8 mouse cellular contexts compared by ENCODE assay signal in genomic region chr11:11831940-11832754, GRCm38 (mm10). TPM values are rescaled to one million over a fixed set of nuclear protein-coding genes. Genes with fewer than 3 reads are reported as not detected.
DNase-seq lines count a peak whose midpoint lies in the region; ATAC-seq and TF ChIP-seq lines count a peak whose summit lies in the region.

No protein-coding gene starts in this region.

- WGBS in heart, embryonic 13.5 days = 3% methylated on average over 6 of the region's 6 CpGs
- 5% methylated on average over 6 of the region's 6 CpGs for whole genome bisulfite sequencing in heart, embryonic 16.5 days
- WGBS in liver, embryonic 14.5 days (ENCODE audit: insufficient replicate concordance) = 17% methylated on average over 6 of the region's 6 CpGs

- H3K9ac ChIP-seq in heart, embryonic 13.5 days = peak overlapping the region; percentile 62
- H3K9ac ChIP-seq in heart, embryonic 16.5 days (ENCODE audit: low read length) = peak overlapping the region; percentile 68
- no peak overlapping the region for H3K9ac ChIP-seq in liver, embryonic 14.5 days (replicated peaks)

- no peaks in the 10 kb centered on the region for H3K9me3 ChIP-seq in heart, embryonic 13.5 days
- no peaks in the 10 kb centered on the region for H3K9me3 ChIP-seq in heart, embryonic 16.5 days (replicated peaks; ENCODE audit: control insufficient read depth, low read length)
- no peaks in the 10 kb centered on the region for H3K9me3 ChIP-seq in liver, embryonic 14.5 days (ENCODE audit: control insufficient read depth, low read length)

- no peak for TF ChIP-seq EP300 in liver, embryonic 14.5 days (IDR thresholded peaks at IDR 0.05; ENCODE audit: low read depth)

- intact Hi-C loops in heart, postnatal 25 days (cut with DNase I) = no loop called here

- H3K27ac ChIP-seq in heart, embryonic 13.5 days (replicated peaks) = peak overlapping the region; percentile 97
- peak overlapping the region; percentile 84 for H3K27ac ChIP-seq in heart, embryonic 16.5 days (ENCODE audit: low read length)
- peak overlapping the region; percentile 35 for H3K27ac ChIP-seq in liver, embryonic 14.5 days

- H3K4me1 ChIP-seq in heart, embryonic 13.5 days = peaks cover 91% of the 10 kb centered on the region
- H3K4me1 ChIP-seq in heart, embryonic 16.5 days (ENCODE audit: control insufficient read depth, insufficient read depth, low read length) = peaks cover 65% of the 10 kb centered on the region
- peaks cover 45 to 58% of the 10 kb centered on the region in 2 experiments for H3K4me1 ChIP-seq in liver, embryonic 14.5 days (replicated peaks; ENCODE audit: control insufficient read depth in 2 of 2, insufficient read depth in 2 of 2, low read length in 1 of 2)

- DNase-seq in heart, postnatal 25 days (ENCODE audit: low spot score) = no peak
- peak; percentile 26 for DNase-seq in ES-CJ7 (ENCODE audit: low read depth, low spot score)
- no peak for DNase-seq in liver, embryonic 14.5 days (ENCODE audit: low read depth in 3 of 3, low spot score in 3 of 3)
- no peak for DNase-seq in urinary bladder, adult 2 months (ENCODE audit: low spot score)

- no peaks in the 10 kb centered on the region for H3K27me3 ChIP-seq in heart, embryonic 13.5 days (replicated peaks)
- no peaks in the 10 kb centered on the region for H3K27me3 ChIP-seq in heart, embryonic 16.5 days (ENCODE audit: control insufficient read depth, insufficient read depth, low read length)
- peaks cover 17% of the 10 kb centered on the region for H3K27me3 ChIP-seq in liver, embryonic 14.5 days (ENCODE audit: control insufficient read depth, insufficient read depth, low read length)

- TF ChIP-seq CTCF in liver, embryonic 14.5 days (IDR thresholded peaks at IDR 0.05; ENCODE audit: low read depth) = no peak

- no peaks in the 10 kb centered on the region for H3K36me3 ChIP-seq in heart, embryonic 13.5 days
- H3K36me3 ChIP-seq in heart, embryonic 16.5 days (ENCODE audit: control insufficient read depth, insufficient read depth) = no peaks in the 10 kb centered on the region
- H3K36me3 ChIP-seq in liver, embryonic 14.5 days (replicated peaks; ENCODE audit: control insufficient read depth, insufficient read depth, low read depth) = no peaks in the 10 kb centered on the region

- peak overlapping the region; percentile 26; the same call in 1 of the 2 replicates for H3K4me2 ChIP-seq in heart, embryonic 13.5 days
- H3K4me2 ChIP-seq in heart, embryonic 16.5 days (ENCODE audit: low read depth, low read length) = 0 out of 2 replicates have a peak overlapping the region, but pooled peaks have one; percentile 1
- peak overlapping the region; percentile 36 for H3K4me2 ChIP-seq in liver, embryonic 14.5 days (ENCODE audit: low read depth)

- no peak overlapping the region for H3K4me3 ChIP-seq in heart, embryonic 13.5 days
- H3K4me3 ChIP-seq in heart, embryonic 16.5 days (ENCODE audit: low read length) = no peak overlapping the region
- H3K4me3 ChIP-seq in liver, embryonic 14.5 days (ENCODE audit: insufficient read depth in 1 of 2, low read depth in 2 of 2, low read length in 2 of 2) = no peak overlapping the region

- no peak for ATAC-seq in heart, embryonic 13.5 days (ENCODE audit: extremely low read depth, insufficient number of reproducible peaks, low FRiP score, low TSS enrichment)
- ATAC-seq in heart, embryonic 16.5 days (replicated peaks; ENCODE audit: extremely low read depth, insufficient read depth, low FRiP score) = 0 out of 2 replicates have a peak, but pooled peaks have one; percentile 25
- no peak for ATAC-seq in liver, embryonic 14.5 days (ENCODE audit: insufficient read depth)
- no peak for ATAC-seq in activated CD4-positive, CD25-positive, alpha-beta regulatory T cell, adult 4 months
- no peak for ATAC-seq in erythroblast, adult 5-6 weeks (replicated peaks; ENCODE audit: low FRiP score, poor library complexity, severe bottlenecking)

RNA-seq across cellular contexts. Expression of gene Fignl1, which starts 23.4 kb away (rescaled TPM):
- polyA plus RNA-seq in heart, embryonic 13.5 days (2015; fragmentation: Nextera tagmentation; extraction: Ambion mirVana) = 52.9 and 58.7 TPM in 2 replicates
- under 1 TPM; 0.59 to 0.60 TPM for total RNA-seq in heart, postnatal 25 days (2021)
- 46.3 and 56.0 TPM in 2 replicates for polyA plus RNA-seq in heart, embryonic 16.5 days (2015; fragmentation: Nextera tagmentation; extraction: Ambion mirVana)
- 23.2 and 32.2 TPM in 2 replicates for polyA plus RNA-seq in liver, embryonic 14.5 days (2012; rRNA removed)
- polyA plus RNA-seq in liver, embryonic 14.5 days (2014; fragmentation: Nextera tagmentation; extraction: Ambion mirVana) = 102 and 110 TPM in 2 replicates
- 10 to 100 TPM; 23.8 to 32.5 TPM for polyA plus RNA-seq in activated CD4-positive, CD25-positive, alpha-beta regulatory T cell, adult 4 months (2017; shearing (Covaris generic))
- 35.9 and 36.6 TPM in 2 replicates for total RNA-seq in erythroblast, adult 5-6 weeks (2015; ENCODE audit: low replicate concordance)
- 34.0 and 40.8 TPM in 2 replicates for total RNA-seq in erythroblast, adult 5-6 weeks (2017; ENCODE audit: low replicate concordance)
- polyA plus RNA-seq in urinary bladder, adult 2 months (2012; rRNA removed) = 0.66 and 1.2 TPM in 2 replicates

Comparison
In these comparisons a context has a peak if more than half of its experiments do, and no peak if none do; other contexts are left out.
1. H3K27ac ChIP-seq: peak in every context shown above with its lines; median percentile 97 in heart, embryonic 13.5 days; 84 in heart, embryonic 16.5 days; 35 in liver, embryonic 14.5 days.
2. RNA of gene Fignl1, which starts 23.4 kb away (polyA plus RNA-seq): 23.2 to 110 TPM in liver, embryonic 14.5 days, 46.3 to 56.0 TPM in heart, embryonic 16.5 days, 52.9 to 58.7 TPM in heart, embryonic 13.5 days and 23.8 to 32.5 TPM in activated CD4-positive, CD25-positive, alpha-beta regulatory T cell, adult 4 months; 0.66 to 1.2 TPM in urinary bladder, adult 2 months; every median in the first group is over 10 times any median in the second.
3. Peak in every context shown above with its lines, with median percentiles within 50 percentile points of each other: H3K4me2 ChIP-seq.